Mouse (Mus musculus) skeletal muscle tissue, adult 2 months (tissue): ENCODE measurements at regions not wholly inside any gene's neighbourhood (a gene's known extent, or its start where the extent isn't known, plus 50 kb on each side); places are given as distances from the start of the nearest gene placed in this dataset.

Experiments used
- DNase-seq: peaks from one replicate; pipeline ENCODE4 v3.0.0-alpha.2; 2012; ENCODE audit warnings: low read depth, low spot score

GRCm38 (mm10) chr2:11363061-11363464 is 190.8 kb downstream of the Pfkfb3 start:
- DNase-seq = no peak

DNA sequence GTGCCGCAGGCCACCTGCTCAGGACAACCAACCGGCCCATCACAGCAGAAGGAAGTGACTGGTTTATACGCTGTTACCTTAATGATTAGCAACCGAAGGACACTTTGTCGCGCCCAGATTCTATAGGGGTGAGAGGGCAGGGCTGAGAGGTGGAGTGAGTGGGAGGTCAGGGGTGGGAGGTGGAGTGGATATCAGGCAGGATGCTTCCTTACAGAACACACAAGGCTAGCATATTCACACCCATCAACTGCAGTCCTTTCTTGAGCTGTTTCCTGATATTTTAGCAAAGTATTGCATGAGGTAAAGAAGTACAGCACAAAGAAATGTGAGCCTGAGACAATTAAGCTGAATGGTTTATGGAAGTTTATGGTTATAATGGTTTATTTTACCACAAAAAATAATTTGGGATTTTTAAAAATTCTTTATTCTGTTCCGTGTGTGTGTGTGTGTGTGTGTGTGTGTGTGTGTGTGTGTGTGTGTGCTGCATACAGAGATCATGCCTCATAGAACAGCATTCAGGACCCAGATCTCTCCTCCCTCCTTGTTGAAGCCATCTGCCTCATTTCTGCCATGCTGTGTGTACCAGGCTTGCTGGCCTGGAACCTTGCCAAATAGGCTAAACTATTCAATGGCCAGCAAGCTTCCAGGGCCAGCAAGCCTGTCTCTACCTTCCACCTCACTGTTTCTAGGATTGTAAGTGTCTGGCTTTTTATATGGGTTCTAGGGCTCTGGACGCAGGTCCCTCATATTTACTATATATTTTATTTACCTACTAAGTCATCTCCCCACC is 190.5 kb downstream of the Prkcq start:
- DNase-seq = no peak

DNA sequence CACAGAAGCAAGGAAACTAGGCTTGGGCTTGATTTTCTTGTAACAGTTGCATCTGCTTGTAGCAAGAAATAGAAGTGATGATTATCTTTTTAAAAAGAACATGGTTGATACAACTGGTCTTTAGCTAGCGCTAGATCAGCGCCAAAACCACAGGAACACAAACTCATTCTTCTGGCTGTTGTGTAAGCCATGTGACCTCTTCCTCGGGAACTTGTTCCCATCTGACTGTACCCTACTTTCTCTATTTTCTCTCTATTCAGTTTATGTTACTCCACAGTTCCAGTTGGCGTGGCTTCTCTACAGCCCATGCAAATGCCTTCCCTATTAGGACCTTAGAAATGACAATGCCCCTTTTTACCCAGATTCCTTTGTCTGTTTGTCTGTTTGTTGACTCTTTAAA is 187.4 kb downstream of the Prkcq start:
- DNase-seq = no peak

DNA sequence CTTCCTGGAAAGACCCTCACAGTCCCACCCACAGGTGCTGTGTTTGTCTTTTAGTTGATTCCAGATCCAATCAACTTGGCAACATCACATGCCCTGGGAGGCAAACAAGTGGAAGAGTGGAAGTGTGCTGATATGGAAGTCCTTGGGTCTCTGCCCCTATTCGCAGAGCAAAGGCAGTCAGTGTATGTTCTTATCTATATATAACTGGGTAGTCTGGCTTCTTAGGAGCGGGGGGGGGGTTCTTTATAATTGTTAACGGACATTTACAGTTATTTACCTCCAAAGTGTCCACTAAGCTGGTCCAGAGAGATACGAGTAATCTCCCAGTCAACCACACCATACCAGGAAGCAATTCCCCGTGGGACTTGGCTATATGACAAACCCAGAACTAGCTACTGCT is 184.8 kb downstream of the Prkcq start:
- no peak for DNase-seq

- DNase-seq = no peak
These were observed 183.7 kb downstream of the Prkcq start for GRCm38 (mm10) chr2:11355594-11355993.
